Mouse (Mus musculus) liver, embryonic 12.5 days (tissue): Measurements from ENCODE around the gene Gm5615. TPM values are rescaled to one million over a fixed set of nuclear protein-coding genes. Genes with fewer than 3 reads are reported as not detected.

Source experiments
- ATAC-seq: fragments of 200-750 bp; cut with Nextera tagmentation; 2 replicates; pipeline ENCODE4 v1.8.0; 2017; ENCODE audit warnings: moderate number of reproducible peaks, mild to moderate bottlenecking, moderate library complexity
- H3K27ac ChIP-seq: fragments of 300-500 bp; sonication (generic); 2 replicates; pipeline ENCODE4 v1.5.1; 2016; ENCODE audit warnings: mild to moderate bottlenecking
- H3K27me3 ChIP-seq: fragments of 300-500 bp; sonication (generic); replicated peaks from 2 replicates; pipeline ENCODE4 v1.6.1; 2016; ENCODE audit warnings: mild to moderate bottlenecking, moderate library complexity
- H3K36me3 ChIP-seq: fragments of 300-500 bp; sonication (generic); 2 replicates; pipeline ENCODE4 v1.6.1; 2016; ENCODE audit warnings: mild to moderate bottlenecking, moderate library complexity
- H3K4me1 ChIP-seq: fragments of 300-500 bp; sonication (generic); 2 replicates; pipeline ENCODE4 v1.6.1; 2016
- H3K4me2 ChIP-seq: fragments of 300-500 bp; sonication (generic); 2 replicates; pipeline ENCODE4 v1.6.1; 2016; ENCODE audit warnings: mild to moderate bottlenecking, moderate library complexity
- H3K4me3 ChIP-seq: fragments of 300-500 bp; sonication (generic); 2 replicates; pipeline ENCODE4 v1.5.1; 2016; ENCODE audit warnings: mild to moderate bottlenecking, moderate library complexity
- H3K9ac ChIP-seq: fragments of 300-500 bp; sonication (generic); 2 replicates; pipeline ENCODE4 v1.6.1; 2016; ENCODE audit warnings: mild to moderate bottlenecking, moderate library complexity
- H3K9me3 ChIP-seq: fragments of 300-500 bp; sonication (generic); replicated peaks from 2 replicates; pipeline ENCODE4 v1.6.1; 2016; ENCODE audit warnings: mild to moderate bottlenecking, moderate library complexity
- WGBS: fragments of 180-500 bp; shearing (Covaris S2); methylation state at CpG from one replicate; pipeline ENCODE4 v1.1.7; 2016; ENCODE audit not compliant: insufficient replicate concordance; 5-methylcytosine and 5-hydroxymethylcytosine counted together
- polyA plus RNA-seq: library from polyadenylated mRNA; unstranded; fragments of >200 nt; fragmentation: Nextera tagmentation; extraction: Ambion mirVana; gene quantifications from 2 replicates; pipeline ENCODE4 v1.2.1, GENCODE M21; 2016

Gm5615 gene
- polyA plus RNA-seq = not detected in 2 replicates

- no peaks in the 10 kb centered on the region for H3K36me3 ChIP-seq
- ATAC-seq = no peak
- 0 out of 2 replicates have a peak, but pooled peaks cover 3% of the 10 kb centered on the region for H3K9me3 ChIP-seq
- WGBS = 65% methylated on average over 2 of the region's 2 CpGs
- no peak within 1 kb of the TSS for H3K4me3 ChIP-seq
- H3K9ac ChIP-seq = no peak within 1 kb of the TSS
- H3K4me2 ChIP-seq = no peak within 1 kb of the TSS
- H3K27ac ChIP-seq = no peak within 1 kb of the TSS
- H3K27me3 ChIP-seq = no peaks in the 10 kb centered on the region
- H3K4me1 ChIP-seq = no peaks in the 10 kb centered on the region
These were observed at the start of gene Gm5615 for GRCm38 (mm10) chr9:36541863-36542262. Gene Gm5615 (minus strand): TSS chr9:36541963.

DNA sequence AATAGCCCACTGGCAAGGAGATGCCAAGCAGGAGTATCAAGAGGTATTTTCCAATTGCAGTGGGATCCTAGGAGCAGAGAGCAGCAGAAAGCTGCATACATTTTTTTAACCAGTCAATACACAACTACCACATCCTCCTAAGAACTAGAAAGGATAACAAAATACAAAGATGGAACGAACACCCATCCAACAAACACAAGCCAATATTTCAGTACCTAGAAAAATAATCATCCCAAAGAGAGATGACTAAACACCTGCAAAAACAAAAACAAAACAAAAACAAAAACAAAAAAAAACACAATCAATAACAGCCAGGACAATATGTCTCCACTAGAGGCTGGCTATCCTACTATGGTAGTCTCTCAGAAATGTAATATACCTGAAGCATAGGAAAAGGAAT, 40.8 kb upstream of the Gm5615 start, which contains the start of gene Gm17689:
Gm17689 (minus strand) TSS at position 101 of the 400 bp plus-strand sequence.
- no peak within 1 kb of the TSS for H3K9ac ChIP-seq
- H3K27me3 ChIP-seq = no peaks in the 10 kb centered on the region
- ATAC-seq = no peak
- H3K36me3 ChIP-seq = no peaks in the 10 kb centered on the region
- 33% methylated on average over 1 of the region's 1 CpGs for WGBS
- H3K27ac ChIP-seq = no peak within 1 kb of the TSS
- no peaks in the 10 kb centered on the region for H3K4me1 ChIP-seq
- H3K4me2 ChIP-seq = no peak within 1 kb of the TSS
- no peaks in the 10 kb centered on the region; the same call in 1 of the 2 replicates for H3K9me3 ChIP-seq
- H3K4me3 ChIP-seq = no peak within 1 kb of the TSS

DNA sequence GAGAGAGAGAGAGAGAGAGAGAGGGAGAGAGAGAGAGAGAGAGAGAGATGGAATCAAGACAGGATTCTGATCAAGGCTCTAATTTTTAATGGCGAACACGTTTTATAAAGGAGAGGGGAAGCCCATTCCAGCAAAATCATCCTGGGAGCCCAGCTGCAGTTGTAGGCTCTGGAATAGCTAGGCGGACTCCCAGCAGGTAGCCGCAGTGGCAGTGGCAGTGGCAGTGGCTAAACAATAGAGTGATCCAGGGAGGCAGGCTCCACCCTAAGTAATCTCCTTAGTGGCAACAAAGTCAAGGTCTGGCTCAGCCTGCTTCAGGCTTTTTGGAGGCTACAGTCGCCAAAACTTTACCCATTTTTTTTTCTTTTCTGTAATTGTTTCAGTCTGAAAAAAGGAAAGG, 37.6 kb downstream of the Gm5615 start:
- WGBS = 59% methylated on average over 5 of the region's 5 CpGs

DNA sequence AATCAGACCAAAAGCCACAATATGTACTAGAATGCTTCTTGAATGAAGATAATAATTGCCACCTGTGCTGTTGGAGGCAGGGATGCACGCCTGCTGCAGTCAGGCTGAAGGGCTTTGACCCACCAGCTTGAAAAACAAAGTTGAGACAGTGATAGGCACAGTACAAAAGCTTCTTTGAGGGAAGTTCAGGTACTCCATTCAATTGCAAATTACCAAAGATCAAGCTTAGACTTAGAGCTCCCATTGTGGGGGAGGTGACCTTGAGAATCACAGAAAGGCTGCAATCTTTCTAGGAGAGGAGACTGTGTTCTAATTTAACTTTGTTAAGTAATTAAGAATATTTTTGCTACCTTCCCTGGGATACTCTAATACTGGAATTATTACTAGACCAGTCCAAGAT, 45.9 kb downstream of the Gm5615 start:
- Histone ChIP-seq H3K4me3 (no peak overlapping the region), H3K27ac (no peak overlapping the region), H3K9me3 (peaks cover 6% of the 10 kb centered on the region; the same call in 1 of the 2 replicates), H3K4me1 (no peaks in the 10 kb centered on the region), H3K27me3 (no peaks in the 10 kb centered on the region), H3K4me2 (no peak overlapping the region), H3K36me3 (no peaks in the 10 kb centered on the region), H3K9ac (no peak overlapping the region)
- WGBS = 44% methylated on average over 1 of the region's 1 CpGs
- ATAC-seq = no peak

More for the DNA sequence above, 37.6 kb downstream of the Gm5615 start:
- H3K9me3 ChIP-seq = peaks cover 4% of the 10 kb centered on the region; the same call in 1 of the 2 replicates
- no peaks in the 10 kb centered on the region for H3K4me1 ChIP-seq
- H3K27me3 ChIP-seq = no peaks in the 10 kb centered on the region
- no peak overlapping the region for H3K27ac ChIP-seq
- H3K4me3 ChIP-seq = no peak overlapping the region
- no peak for ATAC-seq
- H3K36me3 ChIP-seq = no peaks in the 10 kb centered on the region
- H3K9ac ChIP-seq = no peak overlapping the region
- H3K4me2 ChIP-seq = no peak overlapping the region

GRCm38 (mm10) chr9:36494501-36495220, 47.1 kb downstream of the Gm5615 start:
- Histone ChIP-seq H3K4me2 (no peak overlapping the region), H3K27me3 (no peaks in the 10 kb centered on the region), H3K36me3 (no peaks in the 10 kb centered on the region), H3K9me3 (peaks cover 6% of the 10 kb centered on the region; the same call in 1 of the 2 replicates), H3K4me3 (no peak overlapping the region), H3K9ac (no peak overlapping the region), H3K27ac (no peak overlapping the region), H3K4me1 (no peaks in the 10 kb centered on the region)
- no peak for ATAC-seq
- WGBS = 62% methylated on average over 4 of the region's 4 CpGs

Other genes starting within 250 kb of the Gm5615 start
- gene Gm7257, start 110.1 kb downstream of the Gm5615 start, polyA plus RNA-seq = not detected in 2 replicates
- not detected in 2 replicates for gene Gm9513, start 66.3 kb downstream of the Gm5615 start, polyA plus RNA-seq
- gene Gm17689, start 40.7 kb upstream of the Gm5615 start, polyA plus RNA-seq = not detected in 2 replicates
- not detected in 2 replicates for gene A630095E13Rik, start 101.4 kb upstream of the Gm5615 start, polyA plus RNA-seq
- gene Acrv1, start 151.3 kb upstream of the Gm5615 start, polyA plus RNA-seq = not detected in 2 replicates
- gene Chek1, start 185.1 kb upstream of the Gm5615 start, polyA plus RNA-seq = 29.4 and 31.5 TPM in 2 replicates
- gene Stt3a, start 225.7 kb upstream of the Gm5615 start, polyA plus RNA-seq = 218 and 227 TPM in 2 replicates